Mouse (Mus musculus) frontal cortex, adult (tissue): Measurements from ENCODE around the gene Mapk3.
A peak's percentile ranks its signal among the peaks of the same experiment; 100 is the strongest.
"Not testable (repeated sequence)": the region's sequence is repeated elsewhere in the genome, so short reads cannot be mapped to it uniquely, and the experiment has no call there.

Experiments
- ATAC-seq: cut with Nextera tagmentation; 2 replicates; pipeline ENCODE4 v1.9.2; 2017; ENCODE audit warnings: mild to moderate bottlenecking, moderate library complexity, mixed read lengths; ENCODE audit not compliant: low TSS enrichment

The Mapk3 gene

DNA sequence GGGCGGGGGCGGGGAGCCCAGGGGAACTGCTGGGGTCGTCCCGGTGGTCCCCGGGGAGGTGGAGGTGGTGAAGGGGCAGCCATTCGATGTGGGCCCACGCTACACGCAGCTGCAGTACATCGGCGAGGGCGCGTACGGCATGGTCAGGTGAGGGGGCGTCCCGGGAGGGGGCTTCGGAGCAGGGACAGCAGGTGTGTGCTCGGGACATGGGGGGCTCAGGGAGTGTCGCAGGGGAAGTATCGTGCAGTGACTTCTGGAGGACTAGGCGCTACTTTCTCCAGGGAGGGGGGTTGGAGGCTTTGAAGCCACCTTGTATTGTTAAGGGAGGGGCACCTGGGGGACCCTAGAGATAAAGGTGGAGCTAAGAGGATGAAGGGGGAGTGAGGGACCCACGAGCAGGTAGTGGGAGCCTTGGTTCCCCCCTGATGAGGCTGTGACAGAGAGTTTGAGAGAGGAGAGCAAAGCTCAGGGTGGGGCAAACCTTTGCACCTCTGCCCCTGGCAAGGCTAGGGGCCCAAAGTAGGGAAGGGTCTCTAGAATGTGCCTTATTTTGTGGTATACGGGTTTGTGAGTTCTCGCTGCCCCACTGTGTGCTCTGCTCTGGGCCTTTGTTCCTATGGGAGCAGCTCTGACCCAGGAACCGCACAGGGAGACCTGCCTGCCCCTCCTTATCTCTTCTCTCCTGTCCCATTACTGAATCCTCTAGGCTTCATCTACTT, 430 bp downstream of the Mapk3 start:
- no peak for ATAC-seq

DNA sequence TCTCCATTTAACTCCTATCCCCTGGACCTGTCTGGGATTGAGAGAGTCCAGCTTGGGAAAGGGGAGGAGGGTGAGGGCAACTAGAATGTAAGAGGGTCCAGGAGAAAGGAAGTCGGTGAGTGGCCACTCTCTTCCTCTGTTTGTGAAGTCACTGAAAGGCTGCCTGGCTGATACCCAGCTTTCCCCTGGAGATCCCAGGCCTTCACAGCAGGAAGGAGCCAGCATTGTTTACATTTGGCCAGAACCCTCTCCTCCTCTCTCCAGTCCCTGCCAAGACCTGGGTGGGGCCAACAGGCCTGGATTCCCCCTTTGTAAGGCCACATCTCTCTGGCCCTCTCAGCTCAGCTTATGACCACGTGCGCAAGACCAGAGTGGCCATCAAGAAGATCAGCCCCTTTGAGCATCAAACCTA, 996 bp downstream of the Mapk3 start:
- ATAC-seq, result no peak

DNA sequence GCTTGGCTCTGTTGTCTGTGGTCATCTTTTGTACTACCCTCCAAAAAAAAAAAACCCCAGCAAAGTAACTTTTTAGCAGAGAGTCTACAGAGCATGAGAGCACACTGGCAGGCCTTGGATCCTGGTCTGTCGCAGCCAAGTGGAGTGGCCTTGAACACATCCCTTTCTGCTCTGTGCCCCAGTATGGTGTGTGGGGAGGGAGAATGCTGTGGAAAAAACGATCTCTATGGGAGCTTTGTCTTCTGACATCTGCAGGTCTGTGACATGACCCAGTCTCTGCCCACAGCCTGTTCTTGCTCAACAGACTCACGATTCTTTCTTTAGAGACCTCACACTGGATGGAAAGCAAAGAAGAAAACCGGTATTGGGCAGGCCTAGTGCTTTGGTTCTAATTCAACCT, 1.6 kb downstream of the Mapk3 start:
- ATAC-seq, result no peak

DNA sequence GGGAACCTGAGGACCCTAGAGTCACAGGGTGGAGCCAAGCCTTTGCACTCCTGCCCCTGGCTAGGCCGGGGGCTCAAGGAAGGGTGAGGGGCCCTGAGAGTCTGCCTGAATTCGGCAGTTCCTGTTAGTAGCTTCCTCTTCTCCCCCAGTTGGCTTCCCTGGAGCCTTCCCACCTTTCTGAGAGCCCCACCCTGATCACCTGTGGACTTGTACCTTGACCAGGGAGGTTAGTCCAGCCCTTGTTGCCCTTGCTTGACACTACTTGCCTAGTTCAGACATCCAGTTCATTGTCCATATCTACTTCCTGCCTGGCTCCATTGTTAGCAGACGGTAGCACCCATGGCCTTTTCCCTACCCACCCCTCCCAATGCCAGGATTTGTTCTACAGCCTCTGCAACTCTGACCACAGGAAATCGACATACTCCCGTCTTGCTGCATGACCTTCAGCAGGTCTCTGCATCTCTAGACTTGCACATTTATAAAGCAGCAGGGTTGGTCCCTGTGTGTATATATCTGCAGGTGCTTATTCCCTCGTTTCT, 2.2 kb downstream of the Mapk3 start:
- ATAC-seq, result no peak

DNA sequence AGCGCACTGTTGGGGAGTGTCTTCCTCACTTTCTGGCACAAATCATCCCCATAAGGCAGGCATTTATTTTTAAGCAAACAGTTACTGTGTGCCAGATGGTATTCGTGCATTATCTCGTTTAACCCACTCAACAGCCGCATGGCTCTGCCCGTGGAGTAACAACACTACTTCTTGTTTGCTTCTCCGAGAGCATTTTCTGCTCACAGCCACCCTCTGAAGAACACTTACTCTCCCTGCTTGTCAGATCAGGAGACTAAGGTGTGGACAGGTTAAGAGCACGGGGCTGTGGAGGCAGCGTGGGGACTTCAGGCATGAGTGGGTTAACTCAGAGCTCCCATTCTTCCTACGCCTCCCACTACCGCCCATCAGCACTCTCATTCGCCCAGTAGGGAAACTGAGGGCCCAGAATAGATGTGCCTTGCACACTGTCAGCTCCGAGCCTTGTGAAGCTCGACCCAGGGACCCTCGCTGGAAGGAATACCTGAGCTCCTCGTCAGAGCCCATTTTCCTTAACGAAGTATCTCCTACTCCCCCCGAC, 3.1 kb downstream of the Mapk3 start:
- ATAC-seq, result peak; percentile 65

DNA sequence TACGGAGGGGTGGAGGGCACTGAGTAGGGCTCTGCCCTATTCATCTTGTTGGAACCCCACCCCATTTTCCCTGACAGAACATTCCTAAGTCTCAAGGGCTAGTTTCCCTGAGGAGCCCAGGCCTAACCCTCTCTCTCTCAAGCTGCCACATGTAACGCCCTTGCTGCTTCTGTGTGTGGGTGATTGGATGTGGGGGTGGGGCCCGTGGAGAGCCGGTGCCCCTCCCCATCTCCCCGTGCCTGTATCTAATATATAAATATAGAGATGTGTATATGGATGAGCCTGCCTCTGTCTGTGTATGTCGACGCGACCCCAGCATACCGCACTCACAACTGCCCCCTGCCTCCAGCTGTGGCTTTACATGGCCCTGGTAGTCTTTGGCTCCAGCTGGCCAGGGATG, 6.1 kb downstream of the Mapk3 start:
- ATAC-seq, result no peak

DNA sequence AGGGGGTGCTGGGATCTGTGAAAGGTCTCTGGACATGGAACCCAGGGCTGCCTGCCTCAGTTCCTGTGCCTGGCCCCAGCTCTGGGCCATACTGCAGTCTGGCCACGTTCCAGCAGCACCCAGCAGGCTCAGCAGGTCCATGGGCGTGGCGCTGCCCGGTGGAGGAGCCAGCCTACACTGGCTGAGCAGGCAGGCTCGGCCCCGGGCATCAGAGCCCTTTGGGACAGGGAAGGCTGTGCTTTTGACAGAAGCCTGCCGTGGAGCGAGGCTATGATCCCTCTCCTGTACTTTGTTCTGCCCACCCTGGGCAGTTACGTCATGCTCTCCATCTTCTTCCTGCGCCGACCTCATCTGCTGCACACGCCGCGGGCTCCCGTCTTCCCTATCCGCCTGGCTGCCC, 6.8 kb downstream of the Mapk3 start, which contains the start of gene Gdpd3:
Gdpd3 (plus strand) TSS at position 134 of the 400 bp plus-strand sequence.
- ATAC-seq, result no peak

DNA sequence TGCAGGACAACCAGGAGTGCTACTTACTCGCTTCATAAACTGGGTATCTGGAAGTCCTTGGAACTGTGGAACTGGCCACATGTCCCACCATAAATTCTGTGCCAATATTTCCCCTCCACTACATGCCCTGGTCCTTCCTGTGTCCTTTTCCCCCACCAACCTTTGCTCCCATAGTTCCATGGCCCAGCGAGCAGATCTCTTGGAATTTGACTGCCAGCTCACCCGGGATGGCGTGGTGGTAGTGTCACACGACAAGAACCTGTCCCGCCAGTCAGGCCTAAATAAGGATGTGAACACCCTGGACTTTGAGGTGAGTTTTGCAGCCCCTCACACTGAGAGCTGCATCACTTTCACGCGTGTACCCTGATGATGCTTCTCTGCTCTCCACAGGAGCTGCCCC, 7.6 kb downstream of the Mapk3 start:
- ATAC-seq, result no peak

DNA sequence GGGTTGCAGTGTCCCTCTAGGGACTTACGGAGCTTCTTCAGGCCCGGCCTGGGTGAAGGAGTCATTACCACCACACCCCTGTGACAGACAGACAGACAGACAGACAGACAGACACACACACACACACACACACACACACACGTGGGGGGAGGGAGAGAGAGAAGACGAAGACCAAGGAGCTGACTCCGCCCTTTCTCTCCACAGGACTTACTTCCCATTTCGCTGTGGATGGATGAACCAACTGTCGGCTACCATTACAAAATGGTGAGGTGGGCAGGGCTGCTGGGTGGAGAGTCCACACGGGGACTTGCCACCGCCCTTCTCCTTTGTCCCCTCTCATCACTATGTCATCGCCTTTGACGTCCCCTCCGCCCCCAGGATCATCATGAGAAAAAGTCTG, 11.4 kb downstream of the Mapk3 start:
- no peak for ATAC-seq

DNA sequence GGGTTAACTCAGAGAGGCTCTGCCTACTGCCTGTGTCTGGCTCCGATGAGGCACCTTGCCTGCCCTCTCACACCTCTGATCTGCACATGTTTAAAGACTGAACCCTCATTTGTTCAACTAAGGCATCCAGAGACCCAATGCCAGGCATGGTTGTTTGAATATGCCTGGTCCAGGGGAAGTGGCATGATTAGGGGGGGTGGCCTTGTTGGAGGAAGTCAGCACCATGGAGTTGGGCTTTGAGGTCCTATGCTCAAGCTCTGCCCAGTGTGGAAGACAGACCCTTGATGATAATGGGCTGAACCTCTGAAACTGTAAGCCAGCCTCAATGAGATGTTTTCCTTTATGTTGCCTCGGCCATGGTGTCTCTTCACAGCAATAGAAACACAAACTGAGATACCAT, 13.9 kb downstream of the Mapk3 start:
- ATAC-seq, result no peak

DNA sequence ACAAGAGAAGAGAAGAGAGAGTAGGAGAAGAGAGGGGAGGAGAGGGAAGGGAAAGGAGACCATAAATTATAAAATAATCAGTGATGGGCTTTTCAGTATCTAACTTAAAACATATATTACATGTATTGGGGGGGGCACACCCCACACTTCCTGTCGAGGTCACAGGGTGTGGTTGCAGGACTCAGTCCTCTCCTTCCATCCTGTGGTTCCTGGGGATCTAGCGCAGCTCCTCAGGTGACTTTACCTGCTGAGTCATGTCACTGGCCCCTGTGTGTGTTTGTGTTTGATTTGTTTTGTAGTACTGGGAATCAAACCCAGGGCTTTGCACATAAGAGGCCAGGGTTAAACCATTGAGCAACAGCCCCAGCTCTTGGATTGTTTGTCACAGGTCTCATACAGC, 15.1 kb downstream of the Mapk3 start:
- ATAC-seq, result no peak

DNA sequence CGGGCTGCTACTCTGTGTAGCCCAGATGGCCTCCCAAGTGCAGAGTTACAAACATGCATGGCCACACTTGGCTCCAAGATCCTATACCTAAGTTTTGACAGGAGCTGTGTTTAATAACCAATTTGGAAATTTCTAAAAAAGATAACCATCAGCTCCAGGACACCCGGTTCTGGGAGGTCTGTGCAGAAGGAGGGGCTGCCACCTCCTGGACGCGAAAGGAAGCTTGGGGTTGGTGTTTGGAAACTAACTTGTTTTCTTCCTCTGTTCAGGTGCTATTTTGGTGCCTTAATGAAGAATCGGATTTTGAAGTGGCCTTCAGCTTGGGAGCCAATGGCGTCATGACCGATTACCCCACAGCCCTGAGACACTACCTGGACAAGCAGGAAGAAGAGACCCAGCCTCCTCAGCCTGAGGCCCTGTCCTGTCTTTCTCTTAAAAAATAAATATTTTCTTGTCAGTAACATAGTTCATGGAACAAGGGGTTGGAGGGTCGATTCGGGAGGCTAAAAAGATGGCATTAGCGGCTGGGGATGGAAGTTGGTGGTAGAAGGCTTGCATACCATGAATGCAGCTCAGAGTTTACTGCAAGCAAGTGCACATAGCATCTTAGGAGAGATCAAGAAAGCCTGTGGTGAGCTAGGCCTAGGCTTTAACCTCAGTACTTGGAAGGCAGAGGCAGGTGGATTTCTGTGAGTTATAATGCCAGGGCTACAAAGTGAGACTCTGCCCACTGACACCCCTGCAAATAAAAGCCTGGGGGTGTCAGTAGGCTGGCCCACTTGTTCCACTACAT, 16.0 kb downstream of the Mapk3 start:
- ATAC-seq, result no peak

DNA sequence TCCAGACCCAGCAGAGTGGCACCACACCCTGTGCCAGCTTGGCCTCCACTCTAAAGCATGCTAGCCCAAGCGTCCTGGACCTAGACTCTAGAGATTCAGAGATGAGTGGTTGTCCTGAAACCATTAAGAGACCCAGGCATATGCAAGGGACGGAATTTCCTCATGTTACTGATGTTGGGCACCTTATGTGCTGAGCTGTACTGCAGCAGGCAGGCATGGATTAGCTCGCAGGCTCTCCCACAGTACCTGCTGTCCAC, 16.5 kb downstream of the Mapk3 start:
- ATAC-seq, result no peak

DNA sequence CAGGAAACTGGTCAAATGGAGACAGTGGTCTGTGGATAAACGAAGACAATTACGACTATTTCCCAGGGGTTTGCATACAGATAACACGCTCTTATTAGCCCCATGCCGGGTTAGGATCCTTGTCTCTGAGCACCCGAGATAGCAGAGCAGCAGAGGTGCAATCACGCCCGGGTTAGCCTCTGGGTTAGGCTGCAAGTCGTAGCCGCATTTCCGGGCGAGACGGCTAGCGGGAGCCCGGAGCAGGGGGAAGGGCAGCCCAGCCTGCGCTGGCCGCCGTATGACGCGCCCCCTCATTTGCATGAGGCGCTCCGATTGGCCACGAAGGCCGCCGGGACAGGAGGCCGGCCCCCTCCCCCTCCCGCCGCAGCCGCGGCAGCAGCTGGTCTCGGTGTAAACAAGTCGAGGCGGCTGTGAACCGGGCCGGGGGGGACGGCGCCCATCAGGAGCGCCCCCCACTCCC, 17.2 kb downstream of the Mapk3 start, which contains the start of gene Ypel3:
Ypel3 (plus strand) TSS at position 358 of the 460 bp plus-strand sequence.
- peak; percentile 86 for ATAC-seq

DNA sequence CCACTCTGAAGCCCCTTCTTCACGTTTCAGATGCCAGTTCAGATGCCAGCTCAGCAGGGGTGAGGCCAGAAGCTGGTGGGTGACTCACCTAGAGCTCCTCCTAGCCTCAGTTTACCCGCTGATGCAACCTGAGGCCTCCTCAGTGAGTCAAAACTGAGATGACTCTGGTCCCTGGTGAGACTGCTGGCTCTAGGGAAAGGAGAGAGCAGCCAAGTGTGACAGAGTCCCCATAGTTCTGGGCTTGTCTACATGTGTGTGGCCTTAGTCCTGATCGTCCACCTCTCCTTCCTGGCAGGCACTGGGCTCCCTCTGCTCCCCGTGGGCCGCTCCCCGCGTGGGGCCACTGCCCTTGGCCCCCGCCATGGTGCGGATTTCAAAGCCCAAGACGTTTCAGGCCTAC, 18.1 kb downstream of the Mapk3 start:
- ATAC-seq, result no peak

DNA sequence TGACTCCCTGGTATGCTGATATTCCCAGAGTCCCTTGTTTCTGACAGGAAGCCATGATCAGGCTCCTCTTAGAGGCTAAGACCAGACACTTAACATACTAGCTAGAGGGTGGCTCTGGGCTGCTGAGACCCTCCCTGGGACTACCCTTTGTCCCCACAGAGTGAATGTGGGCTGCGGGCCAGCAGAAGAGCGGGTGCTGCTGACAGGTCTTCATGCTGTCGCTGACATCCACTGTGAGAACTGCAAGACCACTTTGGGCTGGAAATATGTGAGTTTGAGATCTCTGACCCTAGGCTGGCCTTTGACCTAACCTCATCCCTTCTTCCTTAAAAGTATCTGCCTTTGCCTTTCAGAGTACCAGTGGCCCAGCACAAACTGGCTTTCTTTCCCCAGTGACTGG, 18.7 kb downstream of the Mapk3 start:
- ATAC-seq, result no peak

DNA sequence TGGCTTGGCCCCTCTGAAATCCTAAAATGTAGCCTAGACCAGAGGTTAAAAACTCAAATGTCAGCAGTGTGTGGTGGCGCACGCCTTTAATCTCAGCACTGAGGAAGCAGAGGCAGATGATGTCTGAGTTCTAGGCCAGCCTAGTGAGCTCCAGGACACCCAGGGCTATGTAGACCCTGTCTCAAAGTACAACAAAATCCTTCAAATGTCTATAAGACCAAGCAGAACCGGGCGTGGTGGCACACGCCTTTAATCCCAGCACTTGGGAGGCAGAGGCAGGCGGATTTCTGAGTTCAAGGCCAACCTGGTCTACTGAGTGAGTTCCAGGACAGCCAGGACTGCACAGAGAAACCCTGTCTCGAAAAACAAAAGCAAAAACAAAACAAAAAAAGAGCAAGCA, 19.7 kb downstream of the Mapk3 start:
- ATAC-seq, result not testable (repeated sequence)

DNA sequence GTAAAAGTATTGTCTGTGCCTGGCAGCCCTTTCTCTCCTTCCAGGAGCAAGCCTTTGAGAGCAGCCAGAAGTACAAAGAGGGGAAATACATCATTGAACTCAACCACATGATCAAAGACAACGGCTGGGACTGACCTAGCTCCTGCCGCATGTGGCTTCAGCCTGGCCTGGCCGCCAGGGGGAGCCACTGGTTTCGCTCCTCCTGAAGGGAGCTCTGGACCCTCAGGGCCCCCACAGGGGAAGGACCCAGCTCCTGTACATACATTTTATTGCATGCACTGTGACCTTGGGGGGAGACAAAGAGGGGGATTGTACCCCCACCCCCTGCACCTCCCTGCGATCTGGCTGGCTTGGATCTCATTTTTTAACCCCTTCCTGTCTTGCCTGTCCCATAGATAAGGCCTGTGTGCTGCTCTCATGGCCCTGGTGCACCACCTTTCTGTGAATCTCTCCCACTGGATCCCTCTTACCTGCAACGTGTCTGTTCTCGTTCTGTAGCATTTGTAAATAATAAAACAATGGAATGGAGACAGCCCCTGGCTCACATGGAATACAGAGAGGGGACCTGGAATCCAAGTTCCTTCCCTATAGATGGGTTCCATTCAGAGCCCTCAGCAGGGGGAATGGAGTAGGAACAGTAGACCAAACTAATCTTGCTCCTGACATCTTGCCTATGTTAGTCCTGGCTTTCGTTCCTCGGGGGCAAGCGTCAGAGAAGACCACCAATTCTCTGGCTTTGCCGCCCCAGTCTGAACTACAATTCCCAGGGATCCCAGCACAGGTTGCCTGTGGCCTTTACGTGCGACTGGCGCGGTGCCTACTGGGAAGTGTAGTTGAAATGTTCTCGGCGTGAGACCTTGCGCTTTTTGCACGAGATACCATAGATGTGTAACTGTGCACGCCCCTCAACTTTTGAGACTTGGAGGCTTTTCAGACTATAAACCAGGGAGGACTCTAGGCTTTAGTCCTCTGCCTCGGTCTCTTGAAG, 20.9 kb downstream of the Mapk3 start:
- ATAC-seq, result peak; percentile 41; the same call in 1 of the 2 replicates

DNA sequence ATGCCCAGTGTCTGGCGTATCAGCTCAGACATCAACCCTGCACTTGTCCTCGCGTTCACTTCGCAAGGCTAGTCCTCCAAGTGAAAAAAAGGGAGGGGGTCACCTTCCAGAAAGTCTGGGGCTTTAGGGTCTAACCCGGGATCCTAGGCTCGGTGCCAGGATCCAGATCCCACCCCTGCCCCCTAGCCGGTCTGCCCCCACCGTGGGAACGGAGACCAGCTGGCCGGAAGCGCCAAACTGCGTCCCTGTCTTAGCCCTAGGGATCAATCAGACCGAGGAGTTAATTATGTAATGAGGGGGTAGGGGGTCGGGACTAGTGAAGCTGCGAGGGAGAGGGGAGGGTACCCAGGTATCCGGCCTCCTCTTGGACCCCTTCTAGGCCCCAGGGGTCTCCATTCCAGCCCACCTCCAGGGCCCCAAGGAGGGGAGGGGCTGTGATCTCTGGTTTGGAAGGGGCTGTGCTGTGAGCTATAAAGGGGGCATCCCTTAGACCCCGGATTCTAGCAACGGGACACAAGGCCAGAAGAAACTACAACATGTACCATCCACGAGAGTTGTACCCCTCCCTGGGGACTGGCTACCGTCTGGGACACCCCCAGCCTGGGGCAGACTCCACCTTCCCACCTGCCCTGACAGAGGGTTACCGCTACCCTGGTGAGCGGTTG, 21.7 kb downstream of the Mapk3 start, which contains the start of gene Tbx6:
Tbx6 (plus strand) TSS at position 513 of the 665 bp plus-strand sequence.
- ATAC-seq, result no peak

DNA sequence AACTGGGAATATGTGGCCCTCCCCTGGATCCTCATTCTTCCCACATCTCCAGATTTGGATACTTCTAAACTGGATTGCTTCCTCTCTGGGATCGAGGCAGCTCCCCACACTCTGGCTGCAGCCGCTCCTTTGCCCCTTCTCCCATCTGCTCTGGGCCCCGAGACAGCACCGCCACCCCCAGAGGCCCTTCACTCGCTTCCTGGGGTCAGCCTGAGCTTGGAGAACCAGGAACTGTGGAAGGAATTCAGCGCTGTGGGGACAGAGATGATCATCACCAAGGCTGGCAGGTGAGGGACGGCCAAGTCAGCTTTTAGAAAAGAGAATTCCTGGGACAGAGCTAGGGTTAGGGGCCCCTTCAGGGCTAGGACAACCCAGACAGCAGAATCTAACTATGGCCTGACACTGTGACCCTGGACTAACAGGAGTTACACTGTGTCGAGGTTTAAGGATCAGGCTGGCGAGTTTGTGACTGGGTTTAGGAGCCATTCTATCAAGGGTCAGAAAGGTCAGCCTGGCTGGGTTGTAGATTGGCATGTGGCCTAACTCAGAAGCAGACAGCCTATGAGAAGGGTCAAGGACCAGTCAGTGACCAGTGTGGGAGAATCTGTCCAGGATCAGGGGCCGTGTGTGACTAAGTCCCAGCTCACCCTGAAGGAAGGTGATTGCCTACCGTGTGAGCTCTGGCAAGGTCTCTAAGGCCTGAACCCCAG, 22.4 kb downstream of the Mapk3 start:
- no peak for ATAC-seq
